Mouse (Mus musculus) heart, postnatal 0 days (tissue): ENCODE measurements at regions not wholly inside any gene's neighbourhood (a gene's known extent, or its start where the extent isn't known, plus 50 kb on each side); places are given as distances from the start of the nearest gene placed in this dataset.

Experiments used
- CTCF ChIP-seq: IDR thresholded peaks from 2 replicates; pipeline ENCODE4 v1.5.1; 2016; ENCODE audit warnings: antibody characterized with exemption, control low read depth, low read depth
- EP300 ChIP-seq: IDR thresholded peaks from 2 replicates; pipeline ENCODE4 v1.6.1; 2016; ENCODE audit warnings: antibody characterized with exemption, low read depth

DNA sequence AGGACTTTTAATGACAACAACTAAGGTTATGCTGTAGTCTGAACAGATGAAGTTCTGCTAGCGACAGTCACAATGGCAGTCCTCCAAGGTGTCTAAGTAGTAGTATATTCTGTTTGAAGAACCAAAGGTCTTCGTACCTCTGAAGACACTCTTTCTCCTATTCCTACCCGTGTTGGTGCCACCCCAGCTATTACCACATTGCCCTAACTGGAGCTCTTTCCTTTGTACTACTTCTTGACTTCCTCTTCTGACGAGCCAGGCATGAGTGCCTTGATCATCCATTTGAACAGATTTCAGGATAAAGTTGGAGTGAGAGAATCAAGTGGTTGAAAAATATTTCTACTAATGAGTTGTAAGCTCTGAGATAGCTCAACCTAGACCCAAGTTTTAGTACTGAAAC, 72.4 kb upstream of the Pam start:
- TF ChIP-seq CTCF (no peak), EP300 (no peak)
